Mouse (Mus musculus) neural tube, embryonic 12.5 days (tissue): Measurements from ENCODE around the gene Pik3ca. TPM values are rescaled to one million over a fixed set of nuclear protein-coding genes. Genes with fewer than 3 reads are reported as not detected.
"Not testable (repeated sequence)": the region's sequence is repeated elsewhere in the genome, so short reads cannot be mapped to it uniquely, and the experiment has no call there.

ENCODE experiments used
- ATAC-seq: fragments of 200-750 bp; cut with Nextera tagmentation; 2 replicates; pipeline ENCODE4 v1.8.0; 2017; ENCODE audit warnings: low read depth, mild to moderate bottlenecking, moderate TSS enrichment, moderate library complexity; ENCODE audit not compliant: low FRiP score
- H3K27ac ChIP-seq: fragments of 300-500 bp; sonication (generic); 2 replicates; pipeline ENCODE4 v1.5.1; 2016
- H3K27me3 ChIP-seq: fragments of 300-500 bp; sonication (generic); replicated peaks from 2 replicates; pipeline ENCODE4 v1.6.1; 2016; ENCODE audit warnings: mild to moderate bottlenecking
- H3K36me3 ChIP-seq: fragments of 300-500 bp; sonication (generic); 2 replicates; pipeline ENCODE4 v1.6.1; 2016; ENCODE audit warnings: mild to moderate bottlenecking
- H3K4me1 ChIP-seq: fragments of 300-500 bp; sonication (generic); 2 replicates; pipeline ENCODE4 v1.6.1; 2016
- H3K4me2 ChIP-seq: fragments of 300-500 bp; sonication (generic); replicated peaks from 2 replicates; pipeline ENCODE4 v1.6.1; 2016; ENCODE audit warnings: mild to moderate bottlenecking
- H3K4me3 ChIP-seq: fragments of 300-500 bp; sonication (generic); 2 replicates; pipeline ENCODE4 v1.5.1; 2016
- H3K9ac ChIP-seq: fragments of 300-500 bp; sonication (generic); 2 replicates; pipeline ENCODE4 v1.6.1; 2016; ENCODE audit warnings: mild to moderate bottlenecking
- H3K9me3 ChIP-seq: fragments of 300-500 bp; sonication (generic); 2 replicates; pipeline ENCODE4 v1.6.1; 2016; ENCODE audit warnings: mild to moderate bottlenecking
- WGBS: fragments of 180-500 bp; shearing (Covaris S2); methylation state at CpG from one replicate; pipeline ENCODE4 v1.1.7; 2016; 5-methylcytosine and 5-hydroxymethylcytosine counted together
- polyA plus RNA-seq: library from polyadenylated mRNA; unstranded; fragments of >200 nt; fragmentation: Nextera tagmentation; extraction: Ambion mirVana; gene quantifications from 2 replicates; pipeline ENCODE4 v1.2.1, GENCODE M21; 2016

The Pik3ca gene
- polyA plus RNA-seq, 1 experiment from 2014 or later: 15.7 TPM

- H3K9me3 ChIP-seq: no peaks in the 10 kb centered on the region
- H3K4me1 ChIP-seq: no peaks in the 10 kb centered on the region
- H3K4me3 ChIP-seq: no peak overlapping the region
- ATAC-seq: no peak
- no peaks in the 10 kb centered on the region for H3K27me3 ChIP-seq
- H3K9ac ChIP-seq: no peak overlapping the region
- 82% methylated on average over 6 of the region's 6 CpGs for WGBS
- H3K27ac ChIP-seq: no peak overlapping the region
- H3K4me2 ChIP-seq: no peak overlapping the region
- H3K36me3 ChIP-seq: no peaks in the 10 kb centered on the region
Observed at GRCm38 (mm10) chr3:32406804-32407203, 9.3 kb downstream of the Pik3ca start.

GRCm38 (mm10) chr3:32408811-32409273, 11.4 kb downstream of the Pik3ca start:
- ATAC-seq: no peak
- H3K4me1 ChIP-seq: peaks cover 5% of the 10 kb centered on the region; the same call in 1 of the 2 replicates
- 93% methylated on average over 3 of the region's 3 CpGs for WGBS
- no peaks in the 10 kb centered on the region for H3K27me3 ChIP-seq
- no peaks in the 10 kb centered on the region for H3K36me3 ChIP-seq
- H3K4me2 ChIP-seq: no peak overlapping the region
- no peak overlapping the region for H3K4me3 ChIP-seq
- no peak overlapping the region for H3K27ac ChIP-seq
- H3K9me3 ChIP-seq: no peaks in the 10 kb centered on the region
- H3K9ac ChIP-seq: no peak overlapping the region

GRCm38 (mm10) chr3:32412502-32413044, 15.1 kb downstream of the Pik3ca start:
- 87% methylated on average over 7 of the region's 7 CpGs for WGBS

GRCm38 (mm10) chr3:32414381-32414780, 16.9 kb downstream of the Pik3ca start:
- ATAC-seq: no peak
- Histone ChIP-seq H3K27ac (no peak overlapping the region), H3K36me3 (no peaks in the 10 kb centered on the region), H3K27me3 (no peaks in the 10 kb centered on the region), H3K9me3 (no peaks in the 10 kb centered on the region), H3K4me1 (peaks cover 15% of the 10 kb centered on the region), H3K4me3 (no peak overlapping the region), H3K4me2 (no peak overlapping the region), H3K9ac (no peak overlapping the region)
- 53% methylated on average over 4 of the region's 4 CpGs for WGBS

More at GRCm38 (mm10) chr3:32412502-32413044, 15.1 kb downstream of the Pik3ca start:
- no peak overlapping the region for H3K9ac ChIP-seq
- no peaks in the 10 kb centered on the region for H3K27me3 ChIP-seq
- H3K4me3 ChIP-seq: no peak overlapping the region
- H3K36me3 ChIP-seq: no peaks in the 10 kb centered on the region
- peaks cover 15% of the 10 kb centered on the region for H3K4me1 ChIP-seq
- no peak for ATAC-seq
- no peak overlapping the region for H3K27ac ChIP-seq
- no peaks in the 10 kb centered on the region for H3K9me3 ChIP-seq
- no peak overlapping the region for H3K4me2 ChIP-seq

GRCm38 (mm10) chr3:32415370-32416309, 18.2 kb downstream of the Pik3ca start:
- 71% methylated on average over 3 of the region's 3 CpGs for WGBS
- H3K27me3 ChIP-seq: no peaks in the 10 kb centered on the region
- H3K36me3 ChIP-seq: no peaks in the 10 kb centered on the region
- H3K9me3 ChIP-seq: no peaks in the 10 kb centered on the region
- no peak overlapping the region for H3K4me3 ChIP-seq
- no peak overlapping the region for H3K9ac ChIP-seq
- peaks cover 15% of the 10 kb centered on the region for H3K4me1 ChIP-seq
- no peak overlapping the region for H3K27ac ChIP-seq
- H3K4me2 ChIP-seq: no peak overlapping the region
- no peak for ATAC-seq

GRCm38 (mm10) chr3:32417751-32418211, 20.3 kb downstream of the Pik3ca start:
- H3K4me1 ChIP-seq: peaks cover 11% of the 10 kb centered on the region
- no peak overlapping the region for H3K9ac ChIP-seq
- no peaks in the 10 kb centered on the region for H3K36me3 ChIP-seq
- no peak overlapping the region for H3K4me2 ChIP-seq
- H3K27ac ChIP-seq: no peak overlapping the region
- WGBS: 87% methylated on average over 5 of the region's 5 CpGs
- H3K9me3 ChIP-seq: no peaks in the 10 kb centered on the region
- no peak overlapping the region for H3K4me3 ChIP-seq
- H3K27me3 ChIP-seq: no peaks in the 10 kb centered on the region
- ATAC-seq: no peak

GRCm38 (mm10) chr3:32419866-32420265, 22.4 kb downstream of the Pik3ca start:
- Histone ChIP-seq H3K4me1 (0 out of 2 replicates have a peak, but pooled peaks cover 3% of the 10 kb centered on the region), H3K27me3 (no peaks in the 10 kb centered on the region), H3K27ac (no peak overlapping the region), H3K9ac (no peak overlapping the region), H3K4me3 (no peak overlapping the region), H3K9me3 (no peaks in the 10 kb centered on the region), H3K36me3 (no peaks in the 10 kb centered on the region), H3K4me2 (no peak overlapping the region)
- 70% methylated on average over 2 of the region's 2 CpGs for WGBS
- ATAC-seq: no peak

GRCm38 (mm10) chr3:32421115-32422054, 23.9 kb downstream of the Pik3ca start:
- no peak for ATAC-seq

GRCm38 (mm10) chr3:32427695-32428094, 30.2 kb downstream of the Pik3ca start:
- H3K4me1 ChIP-seq: no peaks in the 10 kb centered on the region
- WGBS: 91% methylated on average over 4 of the region's 4 CpGs
- H3K4me2 ChIP-seq: no peak overlapping the region
- no peaks in the 10 kb centered on the region for H3K36me3 ChIP-seq
- no peak overlapping the region for H3K27ac ChIP-seq
- no peaks in the 10 kb centered on the region for H3K9me3 ChIP-seq
- H3K9ac ChIP-seq: no peak overlapping the region
- ATAC-seq: no peak
- no peak overlapping the region for H3K4me3 ChIP-seq
- H3K27me3 ChIP-seq: no peaks in the 10 kb centered on the region

More at GRCm38 (mm10) chr3:32421115-32422054, 23.9 kb downstream of the Pik3ca start:
- H3K36me3 ChIP-seq: no peaks in the 10 kb centered on the region
- H3K4me1 ChIP-seq: no peaks in the 10 kb centered on the region
- H3K27me3 ChIP-seq: no peaks in the 10 kb centered on the region
- 95% methylated on average over 6 of the region's 6 CpGs for WGBS
- no peak overlapping the region for H3K9ac ChIP-seq
- H3K9me3 ChIP-seq: no peaks in the 10 kb centered on the region
- no peak overlapping the region for H3K27ac ChIP-seq
- no peak overlapping the region for H3K4me3 ChIP-seq
- H3K4me2 ChIP-seq: no peak overlapping the region

GRCm38 (mm10) chr3:32428361-32428760, 30.9 kb downstream of the Pik3ca start:
- ATAC-seq: no peak
- WGBS: 92% methylated on average over 3 of the region's 3 CpGs
- H3K4me1 ChIP-seq: no peaks in the 10 kb centered on the region
- H3K4me3 ChIP-seq: no peak overlapping the region
- H3K4me2 ChIP-seq: no peak overlapping the region
- no peaks in the 10 kb centered on the region for H3K9me3 ChIP-seq
- H3K27ac ChIP-seq: no peak overlapping the region
- no peaks in the 10 kb centered on the region for H3K36me3 ChIP-seq
- H3K9ac ChIP-seq: no peak overlapping the region
- H3K27me3 ChIP-seq: no peaks in the 10 kb centered on the region

GRCm38 (mm10) chr3:32428921-32429320, 31.4 kb downstream of the Pik3ca start:
- 85% methylated on average over 4 of the region's 4 CpGs for WGBS
- no peaks in the 10 kb centered on the region for H3K36me3 ChIP-seq
- no peaks in the 10 kb centered on the region for H3K9me3 ChIP-seq
- H3K9ac ChIP-seq: no peak overlapping the region
- H3K27me3 ChIP-seq: no peaks in the 10 kb centered on the region
- no peaks in the 10 kb centered on the region for H3K4me1 ChIP-seq
- no peak overlapping the region for H3K27ac ChIP-seq
- H3K4me3 ChIP-seq: no peak overlapping the region
- no peak for ATAC-seq
- H3K4me2 ChIP-seq: no peak overlapping the region

GRCm38 (mm10) chr3:32429351-32429750, 31.9 kb downstream of the Pik3ca start:
- not testable (repeated sequence) for H3K27me3 ChIP-seq, H3K4me2 ChIP-seq, H3K9me3 ChIP-seq, H3K4me3 ChIP-seq, ATAC-seq, H3K36me3 ChIP-seq, H3K4me1 ChIP-seq, H3K27ac ChIP-seq, H3K9ac ChIP-seq
